Mouse (Mus musculus): ENCODE results near the gene Vcan. TPM values are rescaled to one million over a fixed set of nuclear protein-coding genes. Genes with fewer than 3 reads are reported as not detected.

Gene Vcan
- not detected for total RNA-seq (2023)

GRCm38 (mm10) chr13:89741766-89742685 lies at the start of gene Vcan:
Gene Vcan, minus strand, starts transcription at chr13:89742509.

Other genes with a start within 250 kb of the Vcan start
- not detected for gene Hapln1, start 202.7 kb downstream of the Vcan start, total RNA-seq (2023)